Mouse (Mus musculus) heart, embryonic 10.5 days (tissue): Measurements from ENCODE around the gene Fbxl17. TPM values are rescaled to one million over a fixed set of nuclear protein-coding genes. Genes with fewer than 3 reads are reported as not detected.

Source experiments
- DNase-seq: peaks from one replicate; pipeline ENCODE4 v3.0.0-alpha.2; 2017; ENCODE audit warnings: low spot score
- H3K27ac ChIP-seq: fragments of 300-500 bp; sonication (generic); 2 replicates; pipeline ENCODE4 v1.5.1; 2016; ENCODE audit warnings: mild to moderate bottlenecking
- H3K27me3 ChIP-seq: fragments of 300-500 bp; sonication (generic); 2 replicates; pipeline ENCODE4 v1.6.1; 2016; ENCODE audit warnings: mild to moderate bottlenecking; ENCODE audit not compliant: poor library complexity, insufficient read depth, severe bottlenecking
- H3K36me3 ChIP-seq: fragments of 300-500 bp; sonication (generic); 2 replicates; pipeline ENCODE4 v1.6.1; 2016; ENCODE audit warnings: mild to moderate bottlenecking, moderate library complexity
- H3K4me1 ChIP-seq: fragments of 300-500 bp; sonication (generic); 2 replicates; pipeline ENCODE4 v1.6.1; 2016; ENCODE audit warnings: mild to moderate bottlenecking
- H3K4me3 ChIP-seq: fragments of 300-500 bp; sonication (generic); 2 replicates; pipeline ENCODE4 v1.5.1; 2016; ENCODE audit warnings: mild to moderate bottlenecking, moderate library complexity
- H3K9me3 ChIP-seq: fragments of 300-500 bp; sonication (generic); 2 replicates; pipeline ENCODE4 v1.6.1; 2016; ENCODE audit warnings: mild to moderate bottlenecking, moderate library complexity
- WGBS: fragments of 180-500 bp; shearing (Covaris S2); methylation state at CpG from one replicate; pipeline ENCODE4 v1.1.7; 2016; 5-methylcytosine and 5-hydroxymethylcytosine counted together
- polyA plus RNA-seq: library from polyadenylated mRNA; unstranded; fragments of >200 nt; fragmentation: Nextera tagmentation; extraction: Ambion mirVana; gene quantifications from 2 replicates; pipeline ENCODE4 v1.2.1, GENCODE M21; 2016

The Fbxl17 gene
- polyA plus RNA-seq, 1 experiment from 2014 or later = 4.2 TPM

GRCm38 (mm10) chr17:63205316-63205715 is 294.5 kb downstream of the Fbxl17 start:
- Histone ChIP-seq H3K4me3 (no peak overlapping the region), H3K9me3 (peaks cover 3% of the 10 kb centered on the region; the same call in 1 of the 2 replicates), H3K27me3 (no peaks in the 10 kb centered on the region), H3K4me1 (peaks cover 10% of the 10 kb centered on the region), H3K36me3 (0 out of 2 replicates have a peak, but pooled peaks cover 3% of the 10 kb centered on the region), H3K27ac (no peak overlapping the region)
- WGBS = 87% methylated on average over 5 of the region's 5 CpGs
- no peak for DNase-seq

GRCm38 (mm10) chr17:63203582-63204190 is 296.1 kb downstream of the Fbxl17 start:
- Histone ChIP-seq H3K4me1 (peaks cover 10% of the 10 kb centered on the region), H3K4me3 (no peak overlapping the region), H3K27ac (peak overlapping the region; percentile 47), H3K27me3 (no peaks in the 10 kb centered on the region), H3K9me3 (no peaks in the 10 kb centered on the region), H3K36me3 (no peaks in the 10 kb centered on the region)
- DNase-seq = no peak
- 75% methylated on average over 8 of the region's 8 CpGs for WGBS

GRCm38 (mm10) chr17:63198703-63199102 is 301.1 kb downstream of the Fbxl17 start:
- Histone ChIP-seq H3K9me3 (no peaks in the 10 kb centered on the region), H3K4me3 (no peak overlapping the region), H3K36me3 (no peaks in the 10 kb centered on the region), H3K4me1 (peaks cover 7% of the 10 kb centered on the region), H3K27ac (no peak overlapping the region), H3K27me3 (no peaks in the 10 kb centered on the region)
- WGBS = 85% methylated on average over 1 of the region's 1 CpGs
- no peak for DNase-seq

DNA sequence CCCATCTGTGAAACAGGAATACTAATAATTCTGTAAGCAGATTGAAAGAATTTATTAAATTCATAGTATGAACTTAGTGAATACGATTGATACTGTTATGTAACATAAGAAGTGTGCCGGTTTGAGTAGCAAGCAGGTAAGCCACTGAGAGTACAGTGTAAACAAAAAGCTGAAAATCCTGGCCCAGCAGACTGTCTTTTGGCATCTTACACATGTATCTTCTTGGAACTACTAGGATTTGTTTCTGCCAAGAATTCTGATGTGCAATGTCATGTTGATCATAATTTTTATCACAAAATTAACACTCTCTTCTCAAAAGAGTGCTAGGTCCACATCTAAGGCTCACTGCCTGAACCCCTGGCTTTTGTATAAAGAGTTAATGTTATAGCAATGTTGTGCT is 304.3 kb downstream of the Fbxl17 start:
- Histone ChIP-seq H3K27me3 (no peaks in the 10 kb centered on the region), H3K4me3 (no peak overlapping the region), H3K9me3 (no peaks in the 10 kb centered on the region), H3K27ac (no peak overlapping the region), H3K36me3 (no peaks in the 10 kb centered on the region), H3K4me1 (no peaks in the 10 kb centered on the region)
- no peak for DNase-seq
- WGBS = 86% methylated on average over 2 of the region's 2 CpGs

- H3K27me3 ChIP-seq = no peaks in the 10 kb centered on the region
- WGBS = 53% methylated on average over 7 of the region's 7 CpGs
- no peaks in the 10 kb centered on the region for H3K4me1 ChIP-seq
- no peaks in the 10 kb centered on the region for H3K36me3 ChIP-seq
- no peak for DNase-seq
- H3K27ac ChIP-seq = no peak overlapping the region
- H3K4me3 ChIP-seq = no peak overlapping the region
- H3K9me3 ChIP-seq = no peaks in the 10 kb centered on the region
Measured at GRCm38 (mm10) chr17:63193196-63193595, 306.6 kb downstream of the Fbxl17 start.

GRCm38 (mm10) chr17:63191345-63191744 is 308.5 kb downstream of the Fbxl17 start:
- Histone ChIP-seq H3K4me1 (no peaks in the 10 kb centered on the region), H3K27ac (no peak overlapping the region), H3K27me3 (no peaks in the 10 kb centered on the region), H3K4me3 (no peak overlapping the region), H3K36me3 (no peaks in the 10 kb centered on the region), H3K9me3 (no peaks in the 10 kb centered on the region)
- DNase-seq = no peak
- WGBS = 74% methylated on average over 8 of the region's 8 CpGs

DNA sequence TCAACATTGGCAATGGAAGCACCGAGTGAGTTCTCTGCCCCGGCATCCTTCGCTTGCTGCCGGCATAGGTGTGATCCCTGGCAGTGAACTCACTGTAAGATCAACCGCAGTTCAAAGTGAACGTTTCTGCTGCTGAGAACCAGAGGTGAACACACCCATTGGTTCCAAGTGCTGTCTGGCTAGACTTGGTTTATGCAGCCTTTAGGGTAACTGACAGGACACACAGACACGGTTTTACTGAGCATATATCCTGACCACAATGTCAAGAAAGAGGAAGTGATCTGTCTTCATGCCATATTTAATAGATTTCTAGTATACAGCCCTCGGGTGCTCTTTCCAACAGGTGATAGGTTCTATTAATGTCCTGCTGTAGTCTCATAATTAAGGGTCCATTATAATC is 310.5 kb downstream of the Fbxl17 start:
- H3K27me3 ChIP-seq = no peaks in the 10 kb centered on the region
- H3K27ac ChIP-seq = no peak overlapping the region
- H3K9me3 ChIP-seq = no peaks in the 10 kb centered on the region
- DNase-seq = no peak
- no peak overlapping the region for H3K4me3 ChIP-seq
- no peaks in the 10 kb centered on the region for H3K36me3 ChIP-seq
- H3K4me1 ChIP-seq = peaks cover 7% of the 10 kb centered on the region
- 87% methylated on average over 8 of the region's 8 CpGs for WGBS

DNA sequence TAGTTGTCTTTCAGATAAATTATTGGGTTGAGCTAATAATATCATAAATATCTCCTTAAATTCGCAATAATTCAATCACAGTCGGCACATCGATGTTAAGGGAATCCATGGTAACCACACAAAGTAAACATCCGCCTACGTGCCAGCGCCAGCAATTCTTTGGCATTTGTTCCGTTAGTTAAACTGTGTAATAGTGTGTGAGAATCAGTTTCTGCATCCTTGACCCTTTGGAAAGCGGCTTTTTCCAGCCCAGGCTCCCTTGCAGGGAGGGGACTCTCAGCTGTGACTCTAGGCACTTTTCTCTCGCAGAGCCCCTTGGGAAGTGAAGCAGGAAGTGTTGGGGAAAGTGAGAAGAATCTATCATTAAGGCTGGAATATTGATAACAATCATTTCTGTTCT is 314.3 kb downstream of the Fbxl17 start:
- 86% methylated on average over 9 of the region's 9 CpGs for WGBS
- no peak overlapping the region for H3K27ac ChIP-seq
- H3K27me3 ChIP-seq = no peaks in the 10 kb centered on the region
- H3K4me3 ChIP-seq = no peak overlapping the region
- H3K9me3 ChIP-seq = no peaks in the 10 kb centered on the region
- DNase-seq = no peak
- no peaks in the 10 kb centered on the region for H3K36me3 ChIP-seq
- H3K4me1 ChIP-seq = peaks cover 7% of the 10 kb centered on the region

- 68% methylated on average over 10 of the region's 10 CpGs for WGBS
- H3K27me3 ChIP-seq = no peaks in the 10 kb centered on the region
- H3K36me3 ChIP-seq = no peaks in the 10 kb centered on the region
- H3K4me3 ChIP-seq = no peak overlapping the region
- no peak overlapping the region for H3K27ac ChIP-seq
- peaks cover 7% of the 10 kb centered on the region for H3K4me1 ChIP-seq
- no peaks in the 10 kb centered on the region for H3K9me3 ChIP-seq
- no peak for DNase-seq
Measured at GRCm38 (mm10) chr17:63184844-63185504, 314.8 kb downstream of the Fbxl17 start.

GRCm38 (mm10) chr17:63183431-63183830 is 316.4 kb downstream of the Fbxl17 start:
- Histone ChIP-seq H3K9me3 (no peaks in the 10 kb centered on the region), H3K27me3 (no peaks in the 10 kb centered on the region), H3K36me3 (no peaks in the 10 kb centered on the region), H3K4me1 (peaks cover 7% of the 10 kb centered on the region), H3K27ac (no peak overlapping the region), H3K4me3 (no peak overlapping the region)
- WGBS = 78% methylated on average over 3 of the region's 3 CpGs
- DNase-seq = no peak

- DNase-seq = no peak
- WGBS = 87% methylated on average over 5 of the region's 5 CpGs
- Histone ChIP-seq H3K27me3 (no peaks in the 10 kb centered on the region), H3K4me3 (no peak overlapping the region), H3K9me3 (no peaks in the 10 kb centered on the region), H3K27ac (no peak overlapping the region), H3K36me3 (no peaks in the 10 kb centered on the region), H3K4me1 (peaks cover 7% of the 10 kb centered on the region)
Measured at GRCm38 (mm10) chr17:63181661-63182060, 318.2 kb downstream of the Fbxl17 start.

- Histone ChIP-seq H3K27me3 (no peaks in the 10 kb centered on the region), H3K4me3 (no peak overlapping the region), H3K4me1 (peaks cover 4% of the 10 kb centered on the region), H3K36me3 (no peaks in the 10 kb centered on the region), H3K9me3 (no peaks in the 10 kb centered on the region), H3K27ac (no peak overlapping the region)
- 62% methylated on average over 3 of the region's 3 CpGs for WGBS
- no peak for DNase-seq
Measured at GRCm38 (mm10) chr17:63180042-63180441, 319.8 kb downstream of the Fbxl17 start.

- no peak overlapping the region for H3K4me3 ChIP-seq
- no peak overlapping the region for H3K27ac ChIP-seq
- H3K27me3 ChIP-seq = no peaks in the 10 kb centered on the region
- H3K9me3 ChIP-seq = no peaks in the 10 kb centered on the region
- 92% methylated on average over 2 of the region's 2 CpGs for WGBS
- H3K36me3 ChIP-seq = no peaks in the 10 kb centered on the region
- DNase-seq = no peak
- no peaks in the 10 kb centered on the region for H3K4me1 ChIP-seq
Measured at GRCm38 (mm10) chr17:63178331-63178730, 321.5 kb downstream of the Fbxl17 start.

DNA sequence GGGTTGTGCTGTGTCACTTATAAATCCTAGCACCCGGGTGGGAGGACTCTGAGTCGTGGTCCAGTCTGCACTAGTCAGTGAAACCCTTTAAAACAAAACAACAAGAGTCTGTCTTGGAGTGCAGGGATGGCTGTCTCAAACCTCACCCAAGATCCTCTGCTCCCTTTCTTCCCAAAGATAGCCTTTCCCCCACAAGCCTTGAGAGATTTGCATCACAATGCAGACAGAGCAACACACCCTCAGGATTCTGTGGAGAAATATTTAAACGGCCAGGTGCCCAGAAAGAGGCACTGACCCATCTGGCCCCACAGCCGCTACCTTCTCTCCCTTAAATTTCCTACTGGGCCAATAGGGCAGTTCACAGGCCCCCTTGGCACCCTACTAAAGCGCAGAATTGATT is 323.4 kb downstream of the Fbxl17 start:
- no peaks in the 10 kb centered on the region for H3K36me3 ChIP-seq
- H3K9me3 ChIP-seq = no peaks in the 10 kb centered on the region
- H3K4me1 ChIP-seq = no peaks in the 10 kb centered on the region
- H3K27ac ChIP-seq = no peak overlapping the region
- H3K27me3 ChIP-seq = no peaks in the 10 kb centered on the region
- H3K4me3 ChIP-seq = no peak overlapping the region
- DNase-seq = no peak
- 72% methylated on average over 5 of the region's 5 CpGs for WGBS
